Mouse (Mus musculus) kidney, embryonic 14.5 days (tissue): ENCODE results near the gene Chek1. TPM values are rescaled to one million over a fixed set of nuclear protein-coding genes. Genes with fewer than 3 reads are reported as not detected.

Source experiments
- ATAC-seq: fragments of 200-750 bp; cut with Nextera tagmentation; 2 replicates; pipeline ENCODE4 v1.8.0; 2017; ENCODE audit warnings: moderate number of reproducible peaks, mild to moderate bottlenecking, moderate TSS enrichment, moderate library complexity; ENCODE audit not compliant: low FRiP score, low TSS enrichment
- H3K27ac ChIP-seq: fragments of 300-500 bp; sonication (generic); 2 replicates; pipeline ENCODE4 v1.5.1; 2014; ENCODE audit warnings: low read depth, mild to moderate bottlenecking, low read length, moderate library complexity, mixed read lengths
- H3K27me3 ChIP-seq: fragments of 300-500 bp; sonication (generic); 2 replicates; pipeline ENCODE4 v1.6.1; 2014; ENCODE audit warnings: mild to moderate bottlenecking, low read length; ENCODE audit not compliant: control insufficient read depth, insufficient read depth
- H3K36me3 ChIP-seq: fragments of 300-500 bp; sonication (generic); 2 replicates; pipeline ENCODE4 v1.6.1; 2014; ENCODE audit warnings: low read length, mixed read lengths; ENCODE audit not compliant: control insufficient read depth, insufficient read depth
- H3K4me1 ChIP-seq: fragments of 300-500 bp; sonication (generic); 2 replicates; pipeline ENCODE4 v1.6.1; 2014; ENCODE audit warnings: low read length, mixed read lengths; ENCODE audit not compliant: control insufficient read depth, insufficient read depth
- H3K4me2 ChIP-seq: fragments of 300-500 bp; sonication (generic); replicated peaks from 2 replicates; pipeline ENCODE4 v1.6.1; 2014; ENCODE audit warnings: low read depth, mild to moderate bottlenecking, low read length
- H3K4me3 ChIP-seq: fragments of 300-500 bp; sonication (generic); 2 replicates; pipeline ENCODE4 v1.5.1; 2014; ENCODE audit warnings: mild to moderate bottlenecking, low read length
- H3K9ac ChIP-seq: fragments of 300-500 bp; sonication (generic); 2 replicates; pipeline ENCODE4 v1.6.1; 2014; ENCODE audit warnings: low read depth, mild to moderate bottlenecking, low read length, moderate library complexity
- H3K9me3 ChIP-seq: fragments of 300-500 bp; sonication (generic); 2 replicates; pipeline ENCODE4 v1.6.1; 2016; ENCODE audit warnings: low read length; ENCODE audit not compliant: control insufficient read depth
- WGBS: fragments of 180-500 bp; shearing (Covaris S2); extraction: QIAGEN DNeasy Blood & Tissue Kit; methylation state at CpG from one replicate; pipeline ENCODE4 v1.1.7; 2014; 5-methylcytosine and 5-hydroxymethylcytosine counted together
- polyA plus RNA-seq: library from polyadenylated mRNA; unstranded; fragments of >200 nt; fragmentation: Nextera tagmentation; extraction: Ambion mirVana; gene quantifications from 2 replicates; pipeline ENCODE4 v1.2.1, GENCODE M21; 2014

Gene Chek1
- polyA plus RNA-seq, 1 experiment from 2014 or later = 44.7 TPM

GRCm38 (mm10) chr9:36707304-36707703, 19.6 kb downstream of the Chek1 start:
- Histone ChIP-seq H3K36me3 (peaks cover 17% of the 10 kb centered on the region; the same call in 1 of the 2 replicates), H3K27ac (no peak overlapping the region), H3K4me1 (no peaks in the 10 kb centered on the region), H3K9me3 (no peaks in the 10 kb centered on the region), H3K27me3 (no peaks in the 10 kb centered on the region), H3K9ac (no peak overlapping the region), H3K4me3 (no peak overlapping the region), H3K4me2 (no peak overlapping the region)
- 90% methylated on average over 6 of the region's 6 CpGs for WGBS
- ATAC-seq = no peak

DNA sequence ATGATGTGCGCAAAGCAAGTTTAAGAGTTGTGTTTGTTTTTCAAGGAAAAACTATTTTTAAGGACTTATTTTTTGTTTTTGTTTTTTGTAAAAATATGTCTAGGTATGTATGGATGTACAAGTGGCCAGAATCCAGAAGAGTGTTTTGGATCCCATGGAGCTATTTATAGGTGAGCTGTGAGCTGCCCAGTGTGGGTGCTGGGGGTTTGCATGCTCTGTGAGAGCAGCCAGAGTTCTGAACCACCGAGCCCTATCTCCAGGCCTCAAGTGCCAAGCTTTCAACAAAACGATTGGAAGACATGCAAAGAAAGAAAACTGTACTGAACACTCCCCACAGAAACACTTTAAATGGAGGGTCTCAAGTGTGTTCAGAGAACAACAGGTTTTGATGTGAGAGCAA, 20.9 kb downstream of the Chek1 start:
- no peak overlapping the region for H3K4me3 ChIP-seq
- no peak for ATAC-seq
- no peak overlapping the region for H3K27ac ChIP-seq
- H3K9ac ChIP-seq = no peak overlapping the region
- WGBS = 85% methylated on average over 3 of the region's 3 CpGs
- no peak overlapping the region for H3K4me2 ChIP-seq
- peaks cover 12% of the 10 kb centered on the region; the same call in 1 of the 2 replicates for H3K36me3 ChIP-seq
- H3K9me3 ChIP-seq = no peaks in the 10 kb centered on the region
- no peaks in the 10 kb centered on the region for H3K27me3 ChIP-seq
- H3K4me1 ChIP-seq = no peaks in the 10 kb centered on the region

DNA sequence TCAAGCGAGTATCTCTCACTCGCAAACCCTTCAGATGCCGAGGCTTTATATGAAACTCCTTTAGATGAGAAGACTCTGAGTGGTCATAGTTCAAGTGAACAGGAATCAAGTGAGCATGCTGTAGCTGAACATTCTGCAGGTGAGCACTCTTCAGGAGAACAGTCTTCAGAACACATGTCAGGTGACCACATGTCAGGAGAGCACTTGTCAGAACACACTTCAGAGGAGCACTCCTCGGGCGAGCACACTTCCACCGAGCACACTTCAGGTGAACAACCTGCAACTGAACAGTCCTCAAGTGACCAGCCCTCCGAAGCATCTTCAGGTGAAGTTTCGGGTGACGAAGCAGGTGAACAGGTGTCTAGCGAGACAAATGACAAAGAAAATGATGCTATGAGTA, 32.6 kb downstream of the Chek1 start:
- Histone ChIP-seq H3K9me3 (no peaks in the 10 kb centered on the region), H3K4me2 (no peak overlapping the region), H3K27me3 (no peaks in the 10 kb centered on the region), H3K27ac (no peak overlapping the region), H3K9ac (no peak overlapping the region), H3K4me3 (no peak overlapping the region), H3K4me1 (no peaks in the 10 kb centered on the region), H3K36me3 (no peaks in the 10 kb centered on the region)
- ATAC-seq = no peak
- WGBS = 94% methylated on average over 10 of the region's 10 CpGs

DNA sequence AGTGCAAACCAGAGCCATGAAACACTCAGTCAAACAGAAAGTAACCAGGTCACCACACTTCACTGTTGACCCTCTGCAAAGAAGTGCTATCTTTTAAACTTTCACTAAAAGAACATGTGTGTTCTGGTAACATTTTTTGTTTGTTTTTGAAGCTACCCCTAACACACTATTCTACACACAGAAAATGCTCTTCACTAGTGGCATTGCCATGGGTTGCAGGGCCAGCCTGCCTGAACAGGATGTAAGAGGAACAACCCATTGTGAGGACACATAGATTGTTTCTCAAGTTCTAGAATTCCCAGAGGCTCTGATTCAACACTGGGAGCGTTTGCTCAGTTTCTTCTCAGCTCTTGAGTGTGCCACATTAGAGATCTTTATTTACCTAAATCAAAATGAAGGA, 33.9 kb downstream of the Chek1 start, which contains the start of gene Acrv1:
Gene Acrv1, plus strand, starts transcription at position 301 of the 400 bp plus-strand sequence.
- Histone ChIP-seq H3K4me2 (no peak within 1 kb of the TSS), H3K27ac (no peak within 1 kb of the TSS), H3K36me3 (no peaks in the 10 kb centered on the region), H3K4me3 (no peak within 1 kb of the TSS), H3K9ac (no peak within 1 kb of the TSS), H3K9me3 (no peaks in the 10 kb centered on the region), H3K4me1 (no peaks in the 10 kb centered on the region), H3K27me3 (no peaks in the 10 kb centered on the region)
- ATAC-seq = no peak
- 74% methylated on average over 1 of the region's 1 CpGs for WGBS

- H3K9me3 ChIP-seq = no peaks in the 10 kb centered on the region
- no peak for ATAC-seq
- no peak overlapping the region for H3K4me2 ChIP-seq
- no peaks in the 10 kb centered on the region for H3K27me3 ChIP-seq
- H3K36me3 ChIP-seq = no peaks in the 10 kb centered on the region
- no peak overlapping the region for H3K4me3 ChIP-seq
- no peak overlapping the region for H3K9ac ChIP-seq
- H3K27ac ChIP-seq = no peak overlapping the region
- no peaks in the 10 kb centered on the region for H3K4me1 ChIP-seq
These were observed 39.5 kb downstream of the Chek1 start for GRCm38 (mm10) chr9:36687329-36687728.

- Histone ChIP-seq H3K36me3 (no peaks in the 10 kb centered on the region), H3K9me3 (no peaks in the 10 kb centered on the region), H3K27me3 (no peaks in the 10 kb centered on the region), H3K4me3 (no peak overlapping the region), H3K27ac (no peak overlapping the region), H3K9ac (no peak overlapping the region), H3K4me1 (no peaks in the 10 kb centered on the region), H3K4me2 (no peak overlapping the region)
- ATAC-seq = no peak
- 66% methylated on average over 2 of the region's 2 CpGs for WGBS
These were observed 45.4 kb downstream of the Chek1 start for GRCm38 (mm10) chr9:36681424-36681823.

Other genes with a start within 250 kb of the Chek1 start
- not detected in 2 replicates for gene Gm5615, start 185.1 kb downstream of the Chek1 start, polyA plus RNA-seq
- gene Gm17689, start 144.4 kb downstream of the Chek1 start, polyA plus RNA-seq = not detected in 2 replicates
- gene A630095E13Rik, start 83.7 kb downstream of the Chek1 start, polyA plus RNA-seq = not detected in 2 replicates
- not detected in 2 replicates for gene Acrv1, start 33.8 kb downstream of the Chek1 start, polyA plus RNA-seq
- 179 and 240 TPM in 2 replicates for gene Stt3a, start 40.6 kb upstream of the Chek1 start, polyA plus RNA-seq
- 49.2 and 72.4 TPM in 2 replicates for gene Ei24, start 70.3 kb upstream of the Chek1 start, polyA plus RNA-seq
- 5.4 and 5.5 TPM in 2 replicates for gene Fez1, start 94.8 kb upstream of the Chek1 start, polyA plus RNA-seq